Mouse (Mus musculus) adrenal gland, adult 8-10 months (tissue): ENCODE data around the gene Zfp598. TPM values are rescaled to one million over a fixed set of nuclear protein-coding genes. Genes with fewer than 3 reads are reported as not detected.

ENCODE experiments used
- DNase-seq: peaks from one replicate; pipeline ENCODE4 v3.0.0; 2022
- total RNA-seq, 4 experiments: library from RNA; stranded (reverse); gene quantifications; 2 replicates each; pipeline ENCODE4 v1.2.4; 2022

Zfp598 gene
- 10 to 100 TPM; 44.9 to 59.4 (median 50.8) TPM for total RNA-seq

GRCm38 (mm10) chr17:24669545-24670245 is at the start of gene Zfp598:
TSS of gene Zfp598 (plus strand) at chr17:24669687.
- peak; percentile 91 for DNase-seq

GRCm38 (mm10) chr17:24625472-24625871 is 44.0 kb upstream of the Zfp598 start:
- DNase-seq = no peak

- DNase-seq = peak; percentile 61
Measured at GRCm38 (mm10) chr17:24628646-24629045, 40.8 kb upstream of the Zfp598 start.

- no peak for DNase-seq
Measured at GRCm38 (mm10) chr17:24630072-24630471, 39.4 kb upstream of the Zfp598 start.

GRCm38 (mm10) chr17:24632167-24632812 is 37.2 kb upstream of the Zfp598 start, which contains the start of the genes Tsc2 and Nthl1:
TSS of gene Tsc2 (minus strand) at chr17:24632630.
TSS of gene Nthl1 (plus strand) at chr17:24632680.
- DNase-seq = peak; percentile 77

GRCm38 (mm10) chr17:24632813-24633449 is 36.6 kb upstream of the Zfp598 start:
- DNase-seq = no peak

GRCm38 (mm10) chr17:24633831-24634230 is 35.7 kb upstream of the Zfp598 start:
- DNase-seq = no peak

GRCm38 (mm10) chr17:24635024-24635423 is 34.5 kb upstream of the Zfp598 start:
- no peak for DNase-seq

- DNase-seq = no peak
Measured at GRCm38 (mm10) chr17:24635694-24636093, 33.8 kb upstream of the Zfp598 start.

- no peak for DNase-seq
Measured at GRCm38 (mm10) chr17:24636781-24637481, 32.6 kb upstream of the Zfp598 start.

- DNase-seq = no peak
Measured at GRCm38 (mm10) chr17:24638214-24638613, 31.3 kb upstream of the Zfp598 start.

- no peak for DNase-seq
Measured at GRCm38 (mm10) chr17:24638840-24639239, 30.6 kb upstream of the Zfp598 start.

- no peak for DNase-seq
Measured at GRCm38 (mm10) chr17:24639571-24639988, 29.9 kb upstream of the Zfp598 start.

GRCm38 (mm10) chr17:24640119-24640518 is 29.4 kb upstream of the Zfp598 start:
- no peak for DNase-seq

GRCm38 (mm10) chr17:24640581-24640980 is 28.9 kb upstream of the Zfp598 start:
- no peak for DNase-seq

- DNase-seq = no peak
Measured at GRCm38 (mm10) chr17:24641944-24642343, 27.5 kb upstream of the Zfp598 start.

GRCm38 (mm10) chr17:24642791-24643343 is 26.6 kb upstream of the Zfp598 start:
- DNase-seq = no peak

GRCm38 (mm10) chr17:24644030-24644715 is 25.3 kb upstream of the Zfp598 start:
- no peak for DNase-seq

GRCm38 (mm10) chr17:24644875-24645721 is 24.4 kb upstream of the Zfp598 start:
- no peak for DNase-seq

- no peak for DNase-seq
Measured at GRCm38 (mm10) chr17:24645916-24646315, 23.6 kb upstream of the Zfp598 start.

- DNase-seq = no peak
Measured at GRCm38 (mm10) chr17:24646381-24646780, 23.1 kb upstream of the Zfp598 start.
